Mouse (Mus musculus) liver, embryonic 12.5 days (tissue): Measurements from ENCODE around the gene Tecr. TPM values are rescaled to one million over a fixed set of nuclear protein-coding genes. Genes with fewer than 3 reads are reported as not detected.

Source experiments
- polyA plus RNA-seq: library from polyadenylated mRNA; unstranded; fragments of >200 nt; fragmentation: Nextera tagmentation; extraction: Ambion mirVana; gene quantifications from 2 replicates; pipeline ENCODE4 v1.2.1, GENCODE M21; 2016

Tecr gene
- polyA plus RNA-seq, 1 experiment from 2014 or later, result 371 TPM

Other genes with a start within 250 kb of the Tecr start
- 0.36 and 0.51 TPM in 2 replicates for gene Clgn, start 218.1 kb downstream of the Tecr start, polyA plus RNA-seq
- 78.8 and 84.8 TPM in 2 replicates for gene Scoc, start 149.6 kb downstream of the Tecr start, polyA plus RNA-seq
- not detected in 2 replicates for gene Olfr370, start 72.2 kb downstream of the Tecr start, polyA plus RNA-seq
- gene Ndufb7, start 41.3 kb downstream of the Tecr start, polyA plus RNA-seq, result 290 and 291 TPM in 2 replicates
- 65.1 and 69.8 TPM in 2 replicates for gene Dnajb1, start 222 bp upstream of the Tecr start, polyA plus RNA-seq
- gene Gipc1, start 44.7 kb upstream of the Tecr start, polyA plus RNA-seq, result 80.0 and 80.4 TPM in 2 replicates
- 0.25 and 0.41 TPM in 2 replicates for gene Ptger1, start 58.7 kb upstream of the Tecr start, polyA plus RNA-seq
- gene Pkn1, start 91.2 kb upstream of the Tecr start, polyA plus RNA-seq, result 17.5 and 19.5 TPM in 2 replicates
- 270 and 299 TPM in 2 replicates for gene Ddx39, start 107.2 kb upstream of the Tecr start, polyA plus RNA-seq
- gene Adgre5, start 133.4 kb upstream of the Tecr start, polyA plus RNA-seq, result 11.5 and 12.5 TPM in 2 replicates